ENCODE assay signal across 17 mouse cellular contexts in the genomic region with DNA sequence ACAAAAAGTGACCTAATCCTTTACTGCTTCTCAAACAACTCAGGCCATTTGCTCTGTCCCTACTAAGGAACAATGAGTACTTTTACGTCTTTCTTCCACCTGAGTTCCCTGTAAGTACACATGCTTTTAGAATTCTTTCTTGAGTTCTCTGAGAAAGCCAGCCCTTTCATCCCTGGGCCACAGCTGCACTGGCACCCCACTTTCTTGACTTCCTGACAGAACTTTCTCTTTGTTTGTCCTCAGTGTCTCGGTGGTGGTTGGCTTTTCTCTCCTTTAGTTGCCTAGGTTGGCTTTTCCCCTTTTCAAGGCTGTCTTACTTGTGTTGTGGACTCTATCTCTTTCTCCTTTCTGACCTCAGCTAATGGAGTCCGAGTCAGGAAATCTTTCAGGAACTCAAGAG. TPM values are rescaled to one million over a fixed set of nuclear protein-coding genes. Genes with fewer than 3 reads are reported as not detected.
DNase-seq lines count a peak whose midpoint lies in the region; ATAC-seq lines count a peak whose summit lies in the region.
"Had no signal": no experiment of that assay in that cellular context is flagged by ENCODE, and none has a peak within 500 bp of the region (broad histone marks: within the 10 kb centered on the region; RNA-seq: fewer than 3 reads in every experiment).

No protein-coding gene starts in this region.

- no peak overlapping the region for H3K4me2 ChIP-seq in heart, embryonic 16.5 days (ENCODE audit: low read depth, low read length)
- H3K4me2 ChIP-seq in lung, embryonic 16.5 days (ENCODE audit: low read depth, low read length), result peak overlapping the region; percentile 27; the same call in 1 of the 2 replicates
- peak overlapping the region; percentile 9; the same call in 1 of the 2 replicates for H3K4me2 ChIP-seq in midbrain, embryonic 14.5 days (ENCODE audit: low read length)

- H3K9ac ChIP-seq in heart, embryonic 16.5 days (ENCODE audit: low read length), result no peak overlapping the region
- no peak overlapping the region for H3K9ac ChIP-seq in lung, embryonic 16.5 days (ENCODE audit: low read length)
- no peak overlapping the region for H3K9ac ChIP-seq in midbrain, embryonic 14.5 days (replicated peaks; ENCODE audit: low read length)
- H3K9ac ChIP-seq: forebrain, postnatal 0 days; limb, embryonic 13.5 days had no signal

- 44% methylated on average over 3 of the region's 3 CpGs for WGBS in heart, embryonic 16.5 days
- WGBS in lung, embryonic 16.5 days, result 39% methylated on average over 3 of the region's 3 CpGs
- WGBS in midbrain, embryonic 14.5 days, result 59% methylated on average over 3 of the region's 3 CpGs

- no peaks in the 10 kb centered on the region for H3K36me3 ChIP-seq in heart, embryonic 16.5 days (ENCODE audit: control insufficient read depth, insufficient read depth)
- H3K36me3 ChIP-seq in lung, embryonic 16.5 days (ENCODE audit: control insufficient read depth, insufficient read depth, low read length), result no peaks in the 10 kb centered on the region
- no peaks in the 10 kb centered on the region for H3K36me3 ChIP-seq in midbrain, embryonic 14.5 days (ENCODE audit: control insufficient read depth, insufficient read depth, low read length)
- H3K36me3 ChIP-seq: limb, embryonic 13.5 days had no signal

- H3K27ac ChIP-seq in heart, embryonic 16.5 days (ENCODE audit: low read length), result peak overlapping the region; percentile 52; the same call in 1 of the 2 replicates
- peak overlapping the region; percentile 50 for H3K27ac ChIP-seq in lung, embryonic 16.5 days (ENCODE audit: low read length)
- H3K27ac ChIP-seq in midbrain, embryonic 14.5 days (replicated peaks; ENCODE audit: low read depth, low read length), result no peak overlapping the region
- H3K27ac ChIP-seq: limb, embryonic 13.5 days had no signal

- peaks cover 26% of the 10 kb centered on the region for H3K4me1 ChIP-seq in heart, embryonic 16.5 days (ENCODE audit: control insufficient read depth, insufficient read depth, low read length)
- H3K4me1 ChIP-seq in lung, embryonic 16.5 days (replicated peaks; ENCODE audit: control insufficient read depth, insufficient read depth, low read length), result peaks cover 36% of the 10 kb centered on the region
- peaks cover 31% of the 10 kb centered on the region for H3K4me1 ChIP-seq in midbrain, embryonic 14.5 days (ENCODE audit: control insufficient read depth, insufficient read depth, low read length)

- no peak for ATAC-seq in heart, embryonic 16.5 days (replicated peaks; ENCODE audit: extremely low read depth, insufficient read depth, low FRiP score)
- ATAC-seq in lung, embryonic 16.5 days (ENCODE audit: low read depth), result no peak
- no peak for ATAC-seq in midbrain, embryonic 14.5 days (ENCODE audit: low FRiP score, low TSS enrichment)
- ATAC-seq: forebrain, postnatal 0 days had no signal

- H3K9me3 ChIP-seq in heart, embryonic 16.5 days (replicated peaks; ENCODE audit: control insufficient read depth, low read length), result no peaks in the 10 kb centered on the region
- no peaks in the 10 kb centered on the region for H3K9me3 ChIP-seq in lung, embryonic 16.5 days (ENCODE audit: control insufficient read depth, low read length)
- H3K9me3 ChIP-seq in midbrain, embryonic 14.5 days (ENCODE audit: control insufficient read depth, low read length), result no peaks in the 10 kb centered on the region
- H3K9me3 ChIP-seq: G1E; limb, embryonic 13.5 days had no signal

- H3K27me3 ChIP-seq in heart, embryonic 16.5 days (ENCODE audit: control insufficient read depth, insufficient read depth, low read length), result no peaks in the 10 kb centered on the region
- no peaks in the 10 kb centered on the region for H3K27me3 ChIP-seq in lung, embryonic 16.5 days (ENCODE audit: control insufficient read depth, insufficient read depth, low read depth, low read length)
- H3K27me3 ChIP-seq in midbrain, embryonic 14.5 days (ENCODE audit: control insufficient read depth, insufficient read depth, low read length), result no peaks in the 10 kb centered on the region
- H3K27me3 ChIP-seq: limb, embryonic 13.5 days had no signal

- intact Hi-C loops in heart, postnatal 25 days (cut with DNase I), result loop anchor here (5.0 kb wide), 1 partner anchor 126 kb away; a partner anchor contains a TSS

- no peak for DNase-seq in heart, postnatal 25 days (ENCODE audit: low spot score)
- DNase-seq in lung, postnatal 36 days, result no peak
- no peak for DNase-seq in midbrain, embryonic 14.5 days
- peak; percentile 79 for DNase-seq in thymus, postnatal 14 days
- no peak for DNase-seq in cerebellum, adult 9-10 months
- DNase-seq in frontal cortex, postnatal 36 days (ENCODE audit: low spot score in 2 of 2), result no peak
- DNase-seq: adrenal gland, postnatal 10 days; B cell, adult 2 months; cerebellum, postnatal 10 days; forebrain, postnatal 0 days; heart, postnatal 10 days; kidney, adult 18-20 months; lung, adult 2 months had no signal

- H3K4me3 ChIP-seq in heart, embryonic 16.5 days (ENCODE audit: low read length), result no peak overlapping the region
- no peak overlapping the region for H3K4me3 ChIP-seq in lung, embryonic 16.5 days (ENCODE audit: low read length)
- H3K4me3 ChIP-seq in midbrain, embryonic 14.5 days (replicated peaks; ENCODE audit: low read depth, low read length), result no peak overlapping the region
- H3K4me3 ChIP-seq: limb, embryonic 13.5 days had no signal

RNA-seq across cellular contexts. Expression of a gene that starts 3.2 kb away (rescaled TPM):
- polyA plus RNA-seq in heart, embryonic 16.5 days (2015; fragmentation: Nextera tagmentation; extraction: Ambion mirVana), result 14.4 and 14.5 TPM in 2 replicates
- 10 to 100 TPM; 18.3 to 20.4 TPM for total RNA-seq in heart, postnatal 25 days (2021)
- polyA plus RNA-seq in lung, embryonic 16.5 days (2015; fragmentation: Nextera tagmentation; extraction: Ambion mirVana), result 14.8 and 14.9 TPM in 2 replicates
- 16.4 and 21.5 TPM in 2 replicates for polyA plus RNA-seq in midbrain, embryonic 14.5 days (2014; fragmentation: Nextera tagmentation; extraction: Ambion mirVana)
